Mouse (Mus musculus) CH12.LX (cell line): ENCODE data around the gene Gm27029. TPM values are rescaled to one million over a fixed set of nuclear protein-coding genes. Genes with fewer than 3 reads are reported as not detected.

Experiments used
- DNase-seq: peaks from one replicate; pipeline ENCODE4 v3.0.0-alpha.2; 2013; ENCODE audit errors: extremely low read depth
- H3K27ac ChIP-seq: 2 replicates; pipeline ENCODE4 v1.5.1; 2012; ENCODE audit warnings: low read depth, mild to moderate bottlenecking, control low read depth, moderate library complexity; ENCODE audit not compliant: insufficient read depth
- H3K27me3 ChIP-seq: replicated peaks from 2 replicates; pipeline ENCODE3; 2012; ENCODE audit warnings: inconsistent platforms
- H3K36me3 ChIP-seq, 2 experiments: replicated peaks in 1 of 2; 2 replicates each; pipeline versions ENCODE3 to v1.6.1; 2012; ENCODE audit warnings: inconsistent platforms in 1 of 2, low read length in 1 of 2, mild to moderate bottlenecking in 1 of 2, mixed read lengths in 1 of 2, moderate library complexity in 1 of 2; ENCODE audit not compliant: control insufficient read depth in 1 of 2, insufficient read depth in 1 of 2
- H3K4me1 ChIP-seq, 2 experiments: 2 replicates each; pipeline ENCODE4 v1.6.1; 2012; ENCODE audit warnings: inconsistent platforms in 1 of 2, moderate library complexity in 1 of 2; ENCODE audit not compliant: insufficient read depth in 2 of 2, control insufficient read depth in 1 of 2
- H3K4me2 ChIP-seq: 2 replicates; pipeline ENCODE4 v1.6.1; 2012; ENCODE audit warnings: low read depth, mild to moderate bottlenecking, control low read depth; ENCODE audit not compliant: poor library complexity, insufficient read depth, severe bottlenecking
- H3K4me3 ChIP-seq, 3 experiments: fragments of 150-350 bp in 1 of 3; sonication (generic) in 1 of 3; replicated peaks in 1 of 3; 2 replicates each; pipeline versions ENCODE3 to v1.5.1; 2011 to 2012; ENCODE audit warnings: low read depth in 2 of 3, low read length in 2 of 3, mild to moderate bottlenecking in 2 of 3, moderate library complexity in 2 of 3, control low read depth in 1 of 3, improper control_type of control experiment in 1 of 3, inconsistent platforms in 1 of 3, mixed read lengths in 1 of 3; ENCODE audit not compliant: poor library complexity in 1 of 3
- H3K79me2 ChIP-seq: replicated peaks from 2 replicates; pipeline ENCODE4 v1.6.1; 2012; ENCODE audit warnings: mild to moderate bottlenecking, moderate library complexity; ENCODE audit not compliant: control insufficient read depth, poor library complexity, insufficient read depth, severe bottlenecking; ENCODE audit errors: extremely low read depth
- H3K9ac ChIP-seq: 2 replicates; pipeline ENCODE4 v1.6.1; 2012; ENCODE audit warnings: low read depth, mild to moderate bottlenecking, control low read depth, moderate library complexity; ENCODE audit not compliant: insufficient read depth
- H3K9me3 ChIP-seq: replicated peaks from 2 replicates; pipeline ENCODE3; 2012; ENCODE audit warnings: low read length, inconsistent platforms, mixed read lengths
- CHD2 ChIP-seq: IDR thresholded peaks from 2 replicates; pipeline ENCODE4 v1.6.1; 2011; ENCODE audit warnings: low read length, improper control_type of control experiment
- ELF1 ChIP-seq: IDR thresholded peaks from 2 replicates; pipeline ENCODE4 v1.6.1; 2014; ENCODE audit warnings: low read depth, mild to moderate bottlenecking, inconsistent platforms, low read length, improper control_type of control experiment
- EP300 ChIP-seq: IDR thresholded peaks from 2 replicates; pipeline ENCODE4 v1.6.1; 2011; ENCODE audit warnings: low read length, improper control_type of control experiment
- IRF4 ChIP-seq: IDR thresholded peaks from 2 replicates; pipeline ENCODE4 v1.6.1; 2014; ENCODE audit warnings: low read depth, mild to moderate bottlenecking, inconsistent platforms, low read length, improper control_type of control experiment
- JUN ChIP-seq: IDR thresholded peaks from 2 replicates; pipeline ENCODE4 v1.6.1; 2011; ENCODE audit warnings: low read depth, mild to moderate bottlenecking, low read length, improper control_type of control experiment, moderate library complexity; ENCODE audit not compliant: insufficient read depth
- JUND ChIP-seq: conservative IDR thresholded peaks from 2 replicates; pipeline ENCODE4 v1.6.1; 2011; ENCODE audit warnings: low read depth, low read length, improper control_type of control experiment
- MAZ ChIP-seq: IDR thresholded peaks from 2 replicates; pipeline ENCODE4 v1.6.1; 2012; ENCODE audit warnings: low read depth, mild to moderate bottlenecking, inconsistent platforms, low read length, improper control_type of control experiment, moderate library complexity
- MEF2A ChIP-seq: IDR thresholded peaks from 2 replicates; pipeline ENCODE4 v1.6.1; 2014; ENCODE audit warnings: low read depth, mild to moderate bottlenecking, inconsistent platforms, low read length, improper control_type of control experiment, borderline replicate concordance
- MXI1 ChIP-seq: IDR thresholded peaks from 2 replicates; pipeline ENCODE4 v1.6.1; 2011; ENCODE audit warnings: mild to moderate bottlenecking, low read depth, low read length, improper control_type of control experiment
- MYC ChIP-seq: IDR thresholded peaks from 2 replicates; pipeline ENCODE4 v1.6.1; 2011; ENCODE audit warnings: low read depth, mild to moderate bottlenecking, improper control_type of control experiment, low read length
- NRF1 ChIP-seq: IDR thresholded peaks from 2 replicates; pipeline ENCODE4 v1.6.1; 2014; ENCODE audit warnings: low read depth, mild to moderate bottlenecking, inconsistent platforms, low read length, improper control_type of control experiment, moderate library complexity
- PAX5 ChIP-seq: IDR thresholded peaks from 2 replicates; pipeline ENCODE4 v1.6.1; 2012; ENCODE audit warnings: low read length, inconsistent platforms, mixed read lengths
- POLR2A ChIP-seq: IDR thresholded peaks from 2 replicates; pipeline ENCODE4 v1.6.1; 2011; ENCODE audit warnings: low read depth, mild to moderate bottlenecking, improper control_type of control experiment, low read length
- POLR2AphosphoS2 ChIP-seq: IDR thresholded peaks from 2 replicates; pipeline ENCODE4 v1.6.1; 2011; ENCODE audit warnings: low read depth, low read length, improper control_type of control experiment
- RAD21 ChIP-seq: IDR thresholded peaks from 2 replicates; pipeline ENCODE4 v1.6.1; 2011; ENCODE audit warnings: low read depth, mild to moderate bottlenecking, low read length, improper control_type of control experiment, moderate library complexity
- RCOR1 ChIP-seq: conservative IDR thresholded peaks from 2 replicates; pipeline ENCODE4 v1.6.1; 2012; ENCODE audit warnings: low read depth, mild to moderate bottlenecking, inconsistent platforms, low read length, improper control_type of control experiment
- SIN3A ChIP-seq: IDR thresholded peaks from 2 replicates; pipeline ENCODE4 v1.6.1; 2012; ENCODE audit warnings: low read length, improper control_type of control experiment, inconsistent platforms
- SMC3 ChIP-seq: IDR thresholded peaks from 2 replicates; pipeline ENCODE4 v1.6.1; 2011; ENCODE audit warnings: low read depth, low read length, improper control_type of control experiment
- TBP ChIP-seq: conservative IDR thresholded peaks from 2 replicates; pipeline ENCODE4 v1.6.1; 2011; ENCODE audit warnings: low read depth, low read length, improper control_type of control experiment
- TCF12 ChIP-seq: IDR thresholded peaks from 2 replicates; pipeline ENCODE4 v1.6.1; 2014; ENCODE audit warnings: low read depth, mild to moderate bottlenecking, inconsistent platforms, low read length, improper control_type of control experiment
- UBTF ChIP-seq: IDR thresholded peaks from 2 replicates; pipeline ENCODE4 v1.6.1; 2012; ENCODE audit warnings: low read depth, mild to moderate bottlenecking, inconsistent platforms, low read length, improper control_type of control experiment, moderate library complexity
- USF1 ChIP-seq: IDR thresholded peaks from 2 replicates; pipeline ENCODE4 v1.6.1; 2014; ENCODE audit warnings: low read depth, mild to moderate bottlenecking, inconsistent platforms, low read length, improper control_type of control experiment
- ZC3H11A ChIP-seq: IDR thresholded peaks from 2 replicates; pipeline ENCODE4 v1.6.1; 2012; ENCODE audit warnings: low read depth, mild to moderate bottlenecking, inconsistent platforms, low read length, improper control_type of control experiment
- ZNF384 ChIP-seq: IDR thresholded peaks from 2 replicates; pipeline ENCODE4 v1.6.1; 2012; ENCODE audit warnings: low read depth, low read length, improper control_type of control experiment, inconsistent platforms
- dilution Hi-C: fragments of 300-500 bp; cut with MboI; formaldehyde crosslinking; loops from 2 replicates; pipeline ENCODE4 v1.14.3; 2020; ENCODE audit warnings: low sequenced_read_pairs; ENCODE audit not compliant: extremely low pct_unique_long_range_greater_than_20kb, extremely low pct_ligation_motif_present
- in situ Hi-C: fragments of 300-500 bp; cut with MboI; formaldehyde crosslinking; loops from 3 replicates; pipeline ENCODE4 v1.14.3; 2019; ENCODE audit warnings: low sequenced_read_pairs, low pct_ligation_motif_present, low pct_unique_long_range_greater_than_20kb, mixed read lengths
- polyA plus RNA-seq: library from polyadenylated mRNA; unstranded; fragments of >175 nt; gene quantifications from 2 replicates; pipeline ENCODE4 v1.2.1, GENCODE M21; 2012; ENCODE audit warnings: low read depth; ENCODE audit not compliant: insufficient read length
- total RNA-seq, 2 experiments: library from RNA; depleted of rRNA; stranded (reverse); fragments of 300-350 nt in 1 of 2; fragments of >200 nt in 1 of 2; gene quantifications; 2 replicates each; pipeline ENCODE4 v1.2.3; 2012 to 2014

Gene Gm27029
- total and polyA plus RNA-seq, 3 experiments = 1.7 to 8.3 (median 6.2) TPM

DNA sequence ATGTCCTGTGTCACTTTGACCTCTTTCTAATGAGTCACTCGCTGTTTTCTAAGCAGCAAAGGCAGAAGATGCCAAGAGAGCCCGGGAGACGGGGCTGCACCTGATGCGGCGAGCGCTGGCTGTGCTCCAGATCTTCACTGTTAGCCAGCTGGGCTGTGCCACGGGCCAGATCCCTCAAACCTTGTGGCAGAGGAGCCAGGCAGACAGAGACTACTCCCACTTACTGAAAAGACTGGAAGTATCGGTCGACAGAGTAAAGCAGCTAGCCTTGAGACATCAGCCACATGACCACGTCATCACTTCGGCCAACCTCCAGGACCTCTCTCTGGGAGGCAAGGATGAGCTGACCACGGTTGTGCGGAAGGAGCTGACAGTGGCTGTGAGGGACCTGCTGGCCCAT lies 8.8 kb upstream of the Gm27029 start:
- dilution Hi-C loops = no loop called here
- H3K9ac ChIP-seq = no peak overlapping the region

GRCm38 (mm10) chr11:101431327-101431726 lies 6.7 kb upstream of the Gm27029 start:
- H3K9me3 ChIP-seq = peaks cover 2% of the 10 kb centered on the region
- in situ Hi-C loops (no loop called here), dilution Hi-C loops (no loop called here)
- H3K4me2 ChIP-seq = no peak overlapping the region
- H3K4me1 ChIP-seq = peaks cover 3 to 11% of the 10 kb centered on the region in 2 experiments; a peak in 2 of 4 replicates
- H3K27ac ChIP-seq = no peak overlapping the region
- H3K9ac ChIP-seq = no peak overlapping the region
- TF ChIP-seq CHD2 = no peak
- no peak for TF ChIP-seq PAX5
- TF ChIP-seq RAD21 = no peak
- no peak for TF ChIP-seq TCF12
- no peak for TF ChIP-seq SMC3
- no peak for TF ChIP-seq MEF2A
- TF ChIP-seq JUND = no peak
- no peak for TF ChIP-seq MAZ
- no peak for TF ChIP-seq POLR2AphosphoS2
- no peak for TF ChIP-seq USF1
- no peak for TF ChIP-seq POLR2A
- no peak for TF ChIP-seq ZNF384
- TF ChIP-seq IRF4 = no peak
- no peak for TF ChIP-seq RCOR1
- TF ChIP-seq EP300 = no peak
- TF ChIP-seq ZC3H11A = no peak
- H3K27me3 ChIP-seq = no peaks in the 10 kb centered on the region
- no peak overlapping the region for H3K4me3 ChIP-seq
- peaks cover 56 to 82% of the 10 kb centered on the region in 2 experiments for H3K36me3 ChIP-seq
- H3K79me2 ChIP-seq = peaks cover 3% of the 10 kb centered on the region; the same call in 1 of the 2 replicates
- DNase-seq = no peak

More for the DNA sequence above, 8.8 kb upstream of the Gm27029 start:
- Histone ChIP-seq H3K4me2 (no peak overlapping the region), H3K9me3 (peaks cover 2% of the 10 kb centered on the region), H3K79me2 (no peaks in the 10 kb centered on the region), H3K36me3 (peaks cover 56 to 79% of the 10 kb centered on the region in 2 experiments), H3K27me3 (no peaks in the 10 kb centered on the region), H3K4me1 (no peaks in the 10 kb centered on the region), H3K27ac (no peak overlapping the region), H3K4me3 (no peak overlapping the region)
- TF ChIP-seq UBTF (no peak), JUN (no peak), SIN3A (no peak), RAD21 (no peak), TBP (no peak), ZC3H11A (no peak), ELF1 (no peak), NRF1 (no peak), MXI1 (no peak), MYC (no peak)
- in situ Hi-C loops = no loop called here
- no peak for DNase-seq
